Mouse (Mus musculus) heart, embryonic 14.5 days (tissue): ENCODE data around the gene Trappc3. TPM values are rescaled to one million over a fixed set of nuclear protein-coding genes. Genes with fewer than 3 reads are reported as not detected.

Source experiments
- ATAC-seq: fragments of 200-750 bp; cut with Nextera tagmentation; 2 replicates; pipeline ENCODE4 v1.8.0; 2017; ENCODE audit warnings: low read depth, moderate TSS enrichment; ENCODE audit not compliant: insufficient number of reproducible peaks, insufficient read depth, low FRiP score
- H3K27ac ChIP-seq, 2 experiments: fragments of 200-500 bp in 1 of 2; fragments of 300-500 bp in 1 of 2; sonication (generic) in 1 of 2; replicated peaks in 1 of 2; 2 replicates each; pipeline ENCODE4 v1.5.1; 2012 to 2014; ENCODE audit warnings: low read depth in 2 of 2, low read length in 2 of 2, control low read depth in 1 of 2, mild to moderate bottlenecking in 1 of 2, mixed read lengths in 1 of 2; ENCODE audit not compliant: control insufficient read depth in 1 of 2, insufficient read depth in 1 of 2
- H3K27me3 ChIP-seq: fragments of 300-500 bp; sonication (generic); 2 replicates; pipeline ENCODE4 v1.6.1; 2014; ENCODE audit warnings: mild to moderate bottlenecking, low read length, control low read depth; ENCODE audit not compliant: control insufficient read depth, insufficient read depth
- H3K36me3 ChIP-seq: fragments of 300-500 bp; sonication (generic); 2 replicates; pipeline ENCODE4 v1.6.1; 2014; ENCODE audit warnings: mild to moderate bottlenecking, control low read depth, low read length, mixed read lengths; ENCODE audit not compliant: control insufficient read depth, insufficient read depth
- H3K4me1 ChIP-seq, 2 experiments: fragments of 200-500 bp in 1 of 2; fragments of 300-500 bp in 1 of 2; sonication (generic) in 1 of 2; 2 replicates each; pipeline ENCODE4 v1.6.1; 2012 to 2014; ENCODE audit warnings: low read length in 2 of 2, control low read depth in 1 of 2, mixed read lengths in 1 of 2; ENCODE audit not compliant: control insufficient read depth in 2 of 2, insufficient read depth in 2 of 2
- H3K4me2 ChIP-seq: fragments of 300-500 bp; sonication (generic); 2 replicates; pipeline ENCODE4 v1.6.1; 2014; ENCODE audit warnings: mild to moderate bottlenecking, low read length
- H3K4me3 ChIP-seq, 2 experiments: fragments of 200-500 bp in 1 of 2; fragments of 300-500 bp in 1 of 2; sonication (generic) in 1 of 2; 2 replicates each; pipeline ENCODE4 v1.5.1; 2012 to 2014; ENCODE audit warnings: low read length in 2 of 2, mild to moderate bottlenecking in 2 of 2, control low read depth in 1 of 2, low read depth in 1 of 2, moderate library complexity in 1 of 2; ENCODE audit not compliant: control insufficient read depth in 1 of 2, insufficient read depth in 1 of 2
- H3K9ac ChIP-seq: fragments of 300-500 bp; sonication (generic); 2 replicates; pipeline ENCODE4 v1.6.1; 2014; ENCODE audit warnings: mild to moderate bottlenecking, low read length
- H3K9me3 ChIP-seq: fragments of 300-500 bp; sonication (generic); 2 replicates; pipeline ENCODE4 v1.6.1; 2016; ENCODE audit warnings: low read length, control low read depth; ENCODE audit not compliant: control insufficient read depth
- WGBS: fragments of 180-500 bp; shearing (Covaris S2); extraction: QIAGEN DNeasy Blood & Tissue Kit; methylation state at CpG from one replicate; pipeline ENCODE4 v1.1.7; 2014; 5-methylcytosine and 5-hydroxymethylcytosine counted together
- polyA plus RNA-seq: library from polyadenylated mRNA; unstranded; fragments of >200 nt; fragmentation: Nextera tagmentation; extraction: Ambion mirVana; gene quantifications from 2 replicates; pipeline ENCODE4 v1.2.1, GENCODE M21; 2014

The Trappc3 gene
- polyA plus RNA-seq, 1 experiment from 2014 or later: 17.8 TPM

- Histone ChIP-seq H3K4me2 (peak overlapping the region; percentile 56), H3K27ac (peak overlapping the region; percentile 85 to 93), H3K4me1 (peaks cover 42 to 65% of the 10 kb centered on the region in 2 experiments), H3K27me3 (no peaks in the 10 kb centered on the region), H3K9ac (peak overlapping the region; percentile 51), H3K36me3 (no peaks in the 10 kb centered on the region), H3K9me3 (no peaks in the 10 kb centered on the region), H3K4me3 (no peak overlapping the region)
- WGBS: 25% methylated on average over 3 of the region's 3 CpGs
- ATAC-seq: no peak
These were observed 3.1 kb upstream of the Trappc3 start for GRCm38 (mm10) chr4:126259063-126259462.

GRCm38 (mm10) chr4:126259523-126260160 lies 2.5 kb upstream of the Trappc3 start:
- 5% methylated on average over 15 of the region's 15 CpGs for WGBS
- no peak for ATAC-seq
- H3K4me2 ChIP-seq: peak overlapping the region; percentile 56
- peak overlapping the region; percentile 51 for H3K9ac ChIP-seq
- no peaks in the 10 kb centered on the region for H3K36me3 ChIP-seq
- no peaks in the 10 kb centered on the region for H3K9me3 ChIP-seq
- H3K27ac ChIP-seq: peak overlapping the region; percentile 85 to 93
- no peaks in the 10 kb centered on the region for H3K27me3 ChIP-seq
- H3K4me1 ChIP-seq: peaks cover 37 to 59% of the 10 kb centered on the region in 2 experiments
- peak overlapping the region; percentile 7 to 14 for H3K4me3 ChIP-seq

- peaks cover 36 to 57% of the 10 kb centered on the region in 2 experiments for H3K4me1 ChIP-seq
- peak; percentile 28; the same call in 1 of the 2 replicates for ATAC-seq
- WGBS: 4% methylated on average over 10 of the region's 10 CpGs
These were observed 1.5 kb upstream of the Trappc3 start for GRCm38 (mm10) chr4:126260520-126261201.

GRCm38 (mm10) chr4:126261266-126261665 lies 859 bp upstream of the Trappc3 start:
- H3K4me2 ChIP-seq: peak overlapping the region; percentile 56
- H3K4me1 ChIP-seq: peaks cover 36 to 57% of the 10 kb centered on the region in 2 experiments
- no peak for ATAC-seq
- peak overlapping the region; percentile 85 to 93 for H3K27ac ChIP-seq
- H3K9me3 ChIP-seq: no peaks in the 10 kb centered on the region
- H3K9ac ChIP-seq: peak overlapping the region; percentile 39; the same call in 1 of the 2 replicates
- no peak overlapping the region for H3K4me3 ChIP-seq
- WGBS: 46% methylated on average over 6 of the region's 6 CpGs
- no peaks in the 10 kb centered on the region for H3K36me3 ChIP-seq
- no peaks in the 10 kb centered on the region for H3K27me3 ChIP-seq

More at GRCm38 (mm10) chr4:126260520-126261201, 1.5 kb upstream of the Trappc3 start:
- H3K36me3 ChIP-seq: no peaks in the 10 kb centered on the region
- peak overlapping the region in 1 of 2 experiments; percentile 6; a peak in 1 of 4 replicates for H3K4me3 ChIP-seq
- H3K4me2 ChIP-seq: peak overlapping the region; percentile 56
- peak overlapping the region; percentile 85 to 93 for H3K27ac ChIP-seq
- H3K27me3 ChIP-seq: no peaks in the 10 kb centered on the region
- no peaks in the 10 kb centered on the region for H3K9me3 ChIP-seq
- H3K9ac ChIP-seq: peak overlapping the region; percentile 51

- no peak overlapping the region for H3K4me3 ChIP-seq
- H3K9ac ChIP-seq: peak overlapping the region; percentile 39; the same call in 1 of the 2 replicates
- no peak for ATAC-seq
- no peaks in the 10 kb centered on the region for H3K9me3 ChIP-seq
- peak overlapping the region; percentile 11 to 85; a peak in 3 of 4 replicates for H3K27ac ChIP-seq
- no peaks in the 10 kb centered on the region for H3K36me3 ChIP-seq
- H3K4me1 ChIP-seq: peaks cover 36 to 57% of the 10 kb centered on the region in 2 experiments
- WGBS: 50% methylated on average over 7 of the region's 7 CpGs
- H3K27me3 ChIP-seq: no peaks in the 10 kb centered on the region
- H3K4me2 ChIP-seq: no peak overlapping the region; the same call in 1 of the 2 replicates
These were observed 450 bp upstream of the Trappc3 start for GRCm38 (mm10) chr4:126261675-126262074.

GRCm38 (mm10) chr4:126269292-126269691 lies 7.2 kb downstream of the Trappc3 start:
- H3K9me3 ChIP-seq: no peaks in the 10 kb centered on the region
- peaks cover 24% of the 10 kb centered on the region for H3K36me3 ChIP-seq
- no peak for ATAC-seq
- H3K27ac ChIP-seq: no peak overlapping the region
- H3K27me3 ChIP-seq: no peaks in the 10 kb centered on the region
- H3K4me2 ChIP-seq: no peak overlapping the region
- H3K9ac ChIP-seq: no peak overlapping the region
- H3K4me3 ChIP-seq: no peak overlapping the region
- no peaks in the 10 kb centered on the region for H3K4me1 ChIP-seq
- WGBS: 67% methylated on average over 3 of the region's 3 CpGs

- H3K9ac ChIP-seq: no peak overlapping the region
- 77% methylated on average over 13 of the region's 13 CpGs for WGBS
- no peak overlapping the region for H3K4me2 ChIP-seq
- no peaks in the 10 kb centered on the region for H3K9me3 ChIP-seq
- ATAC-seq: no peak
- no peaks in the 10 kb centered on the region for H3K27me3 ChIP-seq
- H3K27ac ChIP-seq: no peak overlapping the region
- no peaks in the 10 kb centered on the region for H3K4me1 ChIP-seq
- no peak overlapping the region for H3K4me3 ChIP-seq
- H3K36me3 ChIP-seq: peaks cover 40% of the 10 kb centered on the region
These were observed 11.6 kb downstream of the Trappc3 start for GRCm38 (mm10) chr4:126273753-126274152.
